Mouse (Mus musculus) limb, embryonic 12.5 days (tissue): ENCODE results near the gene Mllt1. TPM values are rescaled to one million over a fixed set of nuclear protein-coding genes. Genes with fewer than 3 reads are reported as not detected.

Experiments
- ATAC-seq: fragments of 200-750 bp; cut with Nextera tagmentation; 2 replicates; pipeline ENCODE4 v1.8.0; 2017; ENCODE audit warnings: low read depth, moderate TSS enrichment; ENCODE audit not compliant: insufficient number of reproducible peaks, insufficient read depth, low FRiP score, low TSS enrichment
- H3K27ac ChIP-seq: fragments of 300-500 bp; sonication (generic); 2 replicates; pipeline ENCODE4 v1.5.1; 2016; ENCODE audit warnings: mild to moderate bottlenecking, moderate library complexity
- H3K27me3 ChIP-seq: fragments of 300-500 bp; sonication (generic); 2 replicates; pipeline ENCODE4 v1.6.1; 2016; ENCODE audit warnings: mild to moderate bottlenecking, moderate library complexity
- H3K36me3 ChIP-seq: fragments of 300-500 bp; sonication (generic); 2 replicates; pipeline ENCODE4 v1.6.1; 2016; ENCODE audit warnings: mild to moderate bottlenecking, moderate library complexity
- H3K4me1 ChIP-seq: fragments of 300-500 bp; sonication (generic); replicated peaks from 2 replicates; pipeline ENCODE4 v1.6.1; 2016
- H3K4me2 ChIP-seq: fragments of 300-500 bp; sonication (generic); 2 replicates; pipeline ENCODE4 v1.6.1; 2016; ENCODE audit warnings: mild to moderate bottlenecking, moderate library complexity
- H3K4me3 ChIP-seq: fragments of 300-500 bp; sonication (generic); replicated peaks from 2 replicates; pipeline ENCODE4 v1.5.1; 2016; ENCODE audit warnings: mild to moderate bottlenecking
- H3K9ac ChIP-seq: fragments of 300-500 bp; sonication (generic); replicated peaks from 2 replicates; pipeline ENCODE4 v1.6.1; 2016; ENCODE audit warnings: mild to moderate bottlenecking, moderate library complexity
- H3K9me3 ChIP-seq: fragments of 300-500 bp; sonication (generic); 2 replicates; pipeline ENCODE4 v1.6.1; 2016; ENCODE audit warnings: mild to moderate bottlenecking, moderate library complexity
- WGBS: fragments of 180-500 bp; shearing (Covaris S2); methylation state at CpG from one replicate; pipeline ENCODE4 v1.1.7; 2016; 5-methylcytosine and 5-hydroxymethylcytosine counted together
- polyA plus RNA-seq: library from polyadenylated mRNA; unstranded; fragments of >200 nt; fragmentation: Nextera tagmentation; extraction: Ambion mirVana; gene quantifications from 2 replicates; pipeline ENCODE4 v1.2.1, GENCODE M21; 2016

Gene Mllt1
- polyA plus RNA-seq, 1 experiment from 2014 or later = 93.0 TPM

- no peak for ATAC-seq
- no peak overlapping the region for H3K4me3 ChIP-seq
- no peaks in the 10 kb centered on the region for H3K4me1 ChIP-seq
- H3K27me3 ChIP-seq = no peaks in the 10 kb centered on the region; the same call in 1 of the 2 replicates
- no peak overlapping the region for H3K27ac ChIP-seq
- no peak overlapping the region for H3K9ac ChIP-seq
- H3K36me3 ChIP-seq = no peaks in the 10 kb centered on the region
- H3K4me2 ChIP-seq = no peak overlapping the region
- no peaks in the 10 kb centered on the region for H3K9me3 ChIP-seq
- WGBS = 57% methylated on average over 7 of the region's 7 CpGs
These were observed 76.3 kb downstream of the Mllt1 start for GRCm38 (mm10) chr17:56858922-56859321.

- no peak overlapping the region for H3K4me3 ChIP-seq
- H3K9me3 ChIP-seq = no peaks in the 10 kb centered on the region
- WGBS = 56% methylated on average over 4 of the region's 4 CpGs
- no peaks in the 10 kb centered on the region; the same call in 1 of the 2 replicates for H3K27me3 ChIP-seq
- no peaks in the 10 kb centered on the region for H3K4me1 ChIP-seq
- no peaks in the 10 kb centered on the region for H3K36me3 ChIP-seq
- H3K4me2 ChIP-seq = no peak overlapping the region
- no peak for ATAC-seq
- no peak overlapping the region for H3K27ac ChIP-seq
- no peak overlapping the region for H3K9ac ChIP-seq
These were observed 77.0 kb downstream of the Mllt1 start for GRCm38 (mm10) chr17:56858216-56858615.

GRCm38 (mm10) chr17:56855421-56855820 is 79.8 kb downstream of the Mllt1 start:
- Histone ChIP-seq H3K9ac (no peak overlapping the region), H3K4me1 (no peaks in the 10 kb centered on the region), H3K27me3 (no peaks in the 10 kb centered on the region), H3K36me3 (no peaks in the 10 kb centered on the region), H3K4me3 (no peak overlapping the region), H3K4me2 (no peak overlapping the region), H3K9me3 (no peaks in the 10 kb centered on the region), H3K27ac (no peak overlapping the region)
- WGBS = 80% methylated on average over 3 of the region's 3 CpGs
- no peak for ATAC-seq

- no peak overlapping the region for H3K4me3 ChIP-seq
- ATAC-seq = no peak
- no peak overlapping the region for H3K27ac ChIP-seq
- H3K27me3 ChIP-seq = peaks cover 4% of the 10 kb centered on the region; the same call in 1 of the 2 replicates
- no peak overlapping the region for H3K9ac ChIP-seq
- no peaks in the 10 kb centered on the region for H3K9me3 ChIP-seq
- no peaks in the 10 kb centered on the region for H3K4me1 ChIP-seq
- H3K36me3 ChIP-seq = no peaks in the 10 kb centered on the region
- 77% methylated on average over 3 of the region's 3 CpGs for WGBS
- H3K4me2 ChIP-seq = no peak overlapping the region
These were observed 84.0 kb downstream of the Mllt1 start for GRCm38 (mm10) chr17:56851167-56851566.

- Histone ChIP-seq H3K9ac (no peak overlapping the region), H3K4me3 (no peak overlapping the region), H3K4me1 (no peaks in the 10 kb centered on the region), H3K9me3 (no peaks in the 10 kb centered on the region), H3K4me2 (no peak overlapping the region), H3K27ac (no peak overlapping the region), H3K36me3 (no peaks in the 10 kb centered on the region), H3K27me3 (peaks cover 4% of the 10 kb centered on the region; the same call in 1 of the 2 replicates)
- WGBS = 85% methylated on average over 13 of the region's 13 CpGs
- ATAC-seq = no peak
These were observed 85.5 kb downstream of the Mllt1 start for GRCm38 (mm10) chr17:56849710-56850109.

- Histone ChIP-seq H3K4me1 (no peaks in the 10 kb centered on the region), H3K9ac (no peak overlapping the region), H3K4me3 (no peak overlapping the region), H3K27me3 (peaks cover 4% of the 10 kb centered on the region; the same call in 1 of the 2 replicates), H3K27ac (no peak overlapping the region), H3K9me3 (no peaks in the 10 kb centered on the region), H3K4me2 (no peak overlapping the region), H3K36me3 (no peaks in the 10 kb centered on the region)
- ATAC-seq = no peak
- 87% methylated on average over 5 of the region's 5 CpGs for WGBS
These were observed 86.4 kb downstream of the Mllt1 start for GRCm38 (mm10) chr17:56848785-56849184.

GRCm38 (mm10) chr17:56843678-56844077 is 91.5 kb downstream of the Mllt1 start:
- no peak for ATAC-seq
- Histone ChIP-seq H3K9ac (no peak overlapping the region), H3K4me2 (no peak overlapping the region), H3K4me3 (no peak overlapping the region), H3K9me3 (no peaks in the 10 kb centered on the region), H3K27ac (no peak overlapping the region), H3K4me1 (no peaks in the 10 kb centered on the region), H3K27me3 (peaks cover 4% of the 10 kb centered on the region; the same call in 1 of the 2 replicates), H3K36me3 (no peaks in the 10 kb centered on the region)
- 87% methylated on average over 5 of the region's 5 CpGs for WGBS

Other genes with a start within 250 kb of the Mllt1 start
- 410 and 419 TPM in 2 replicates for gene Ndufa11, start 217.6 kb downstream of the Mllt1 start, polyA plus RNA-seq
- 16.5 and 23.1 TPM in 2 replicates for gene Vmac, start 217.4 kb downstream of the Mllt1 start, polyA plus RNA-seq
- 18.9 and 19.6 TPM in 2 replicates for gene Nrtn, start 177.9 kb downstream of the Mllt1 start, polyA plus RNA-seq
- 42.0 and 46.7 TPM in 2 replicates for gene Dus3l, start 170.7 kb downstream of the Mllt1 start, polyA plus RNA-seq
- gene Prr22, start 165.2 kb downstream of the Mllt1 start, polyA plus RNA-seq = 0.69 and 1.3 TPM in 2 replicates
- 3.6 and 4.1 TPM in 2 replicates for gene Rfx2, start 104.4 kb downstream of the Mllt1 start, polyA plus RNA-seq
- not detected in 2 replicates for gene Acsbg2, start 61.0 kb downstream of the Mllt1 start, polyA plus RNA-seq
- gene 1700061G19Rik, start 59.9 kb downstream of the Mllt1 start, polyA plus RNA-seq = 0.26 and 0.52 TPM in 2 replicates
- not detected in 2 replicates for gene Acer1, start 46.7 kb upstream of the Mllt1 start, polyA plus RNA-seq
- 147 and 151 TPM in 2 replicates for gene Clpp, start 54.9 kb upstream of the Mllt1 start, polyA plus RNA-seq
- gene Alkbh7, start 61.9 kb upstream of the Mllt1 start, polyA plus RNA-seq = 37.6 and 39.8 TPM in 2 replicates
- not detected in 2 replicates for gene Pspn, start 64.6 kb upstream of the Mllt1 start, polyA plus RNA-seq
- 61.5 and 68.2 TPM in 2 replicates for gene Gtf2f1, start 75.9 kb upstream of the Mllt1 start, polyA plus RNA-seq
- gene Gm17949, start 76.1 kb upstream of the Mllt1 start, polyA plus RNA-seq = 0.24 TPM in 1 of 2 replicates, not detected in the other
- 60.2 and 64.7 TPM in 2 replicates for gene Khsrp, start 96.1 kb upstream of the Mllt1 start, polyA plus RNA-seq
- gene Slc25a41, start 106.2 kb upstream of the Mllt1 start, polyA plus RNA-seq = 0.17 and 0.23 TPM in 2 replicates
- gene Crb3, start 123.7 kb upstream of the Mllt1 start, polyA plus RNA-seq = 1.2 and 2.4 TPM in 2 replicates
- 4.5 and 4.9 TPM in 2 replicates for gene Slc25a23, start 124.4 kb upstream of the Mllt1 start, polyA plus RNA-seq
- 0.99 and 1.2 TPM in 2 replicates for gene Dennd1c, start 143.1 kb upstream of the Mllt1 start, polyA plus RNA-seq
- 12.7 and 14.7 TPM in 2 replicates for gene Tubb4a, start 152.4 kb upstream of the Mllt1 start, polyA plus RNA-seq
- gene Tnfsf9, start 169.9 kb upstream of the Mllt1 start, polyA plus RNA-seq = 10.2 and 11.3 TPM in 2 replicates
- gene Cd70, start 214.4 kb upstream of the Mllt1 start, polyA plus RNA-seq = not detected in 2 replicates